Mouse (Mus musculus) NIH3T3 (cell line): Measurements from ENCODE around the gene Sik1.

Source experiments
- DNase-seq: peaks from one replicate; pipeline ENCODE4 v3.0.0-alpha.2; 2012; ENCODE audit warnings: low read depth

The Sik1 gene

GRCm38 (mm10) chr17:31854770-31855596, 621 bp downstream of the Sik1 start:
- DNase-seq, result peak; percentile 66

- no peak for DNase-seq
Measured at GRCm38 (mm10) chr17:31853448-31854188, 2.0 kb downstream of the Sik1 start.

- DNase-seq, result no peak
Measured at GRCm38 (mm10) chr17:31852782-31853447, 2.7 kb downstream of the Sik1 start.

- DNase-seq, result no peak
Measured at GRCm38 (mm10) chr17:31851816-31852476, 3.7 kb downstream of the Sik1 start.

- DNase-seq, result no peak
Measured at GRCm38 (mm10) chr17:31850457-31850980, 5.1 kb downstream of the Sik1 start.

GRCm38 (mm10) chr17:31846970-31847369, 8.6 kb downstream of the Sik1 start:
- no peak for DNase-seq

GRCm38 (mm10) chr17:31846352-31846751, 9.3 kb downstream of the Sik1 start:
- no peak for DNase-seq

- DNase-seq, result peak; percentile 73
Measured at GRCm38 (mm10) chr17:31843891-31844290, 11.7 kb downstream of the Sik1 start.

- no peak for DNase-seq
Measured at GRCm38 (mm10) chr17:31842930-31843822, 12.4 kb downstream of the Sik1 start.

GRCm38 (mm10) chr17:31841842-31842611, 13.6 kb downstream of the Sik1 start:
- DNase-seq, result peak; percentile 67

GRCm38 (mm10) chr17:31841453-31841841, 14.2 kb downstream of the Sik1 start:
- no peak for DNase-seq

GRCm38 (mm10) chr17:31840423-31841003, 15.1 kb downstream of the Sik1 start:
- DNase-seq, result no peak

GRCm38 (mm10) chr17:31836772-31837171, 18.8 kb downstream of the Sik1 start:
- no peak for DNase-seq

- peak; percentile 75 for DNase-seq
Measured at GRCm38 (mm10) chr17:31836264-31836607, 19.4 kb downstream of the Sik1 start.

GRCm38 (mm10) chr17:31835528-31836263, 19.9 kb downstream of the Sik1 start:
- no peak for DNase-seq

- peak; percentile 78 for DNase-seq
Measured at GRCm38 (mm10) chr17:31834320-31835065, 21.1 kb downstream of the Sik1 start.

GRCm38 (mm10) chr17:31833752-31834151, 21.9 kb downstream of the Sik1 start:
- no peak for DNase-seq

GRCm38 (mm10) chr17:31832577-31832964, 23.0 kb downstream of the Sik1 start:
- no peak for DNase-seq
